Mouse (Mus musculus): ENCODE measurements at regions not wholly inside any gene's neighbourhood (a gene's known extent, or its start where the extent isn't known, plus 50 kb on each side); places are given as distances from the start of the nearest gene placed in this dataset.

DNA sequence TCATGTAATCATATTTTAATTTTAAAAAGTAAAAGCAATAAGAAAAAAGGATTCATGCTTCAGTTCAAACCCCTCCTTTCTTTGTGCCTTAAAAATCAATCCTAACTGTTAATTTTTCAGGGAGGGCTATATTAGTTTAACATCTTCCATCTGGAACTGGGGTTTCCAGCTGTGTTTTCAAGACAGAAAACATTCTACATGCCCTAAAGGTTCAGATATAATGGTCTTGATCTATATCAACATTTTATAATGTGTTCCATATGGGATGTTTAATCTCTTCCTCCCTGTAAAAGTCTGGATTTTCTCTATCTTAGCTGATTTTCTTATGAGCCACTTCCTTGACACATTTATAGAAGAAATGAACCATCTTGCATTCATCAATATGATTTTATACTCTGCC is 205.9 kb upstream of the Grm7 start:
- DNase-seq = no peak
- no peaks in the 10 kb centered on the region for H3K27me3 ChIP-seq (ENCODE audit: insufficient read depth, low read length)
- H3K4me1 ChIP-seq (ENCODE audit: insufficient read depth) = no peaks in the 10 kb centered on the region
- H3K9ac ChIP-seq = no peak overlapping the region
- H3K27ac ChIP-seq (ENCODE audit: low read depth, low read length) = no peak overlapping the region
- TF ChIP-seq CTCF (IDR thresholded peaks at IDR 0.05; ENCODE audit: low read depth) = no peak
- no peak overlapping the region for H3K4me2 ChIP-seq (ENCODE audit: low read depth)
- ATAC-seq = no peak
- no peak overlapping the region for H3K4me3 ChIP-seq (ENCODE audit: low read depth, low read length)
- no peaks in the 10 kb centered on the region for H3K36me3 ChIP-seq (ENCODE audit: insufficient read depth)
- H3K9me3 ChIP-seq (ENCODE audit: low read length) = no peaks in the 10 kb centered on the region

- DNase-seq (no peak), ATAC-seq (no peak)
- Histone ChIP-seq H3K27me3 (ENCODE audit: insufficient read depth, low read length) (no peaks in the 10 kb centered on the region), H3K4me2 (ENCODE audit: low read depth) (no peak overlapping the region), H3K4me3 (ENCODE audit: low read depth, low read length) (no peak overlapping the region), H3K27ac (ENCODE audit: low read depth, low read length) (no peak overlapping the region), H3K9me3 (ENCODE audit: low read length) (no peaks in the 10 kb centered on the region), H3K4me1 (ENCODE audit: insufficient read depth) (no peaks in the 10 kb centered on the region), H3K36me3 (ENCODE audit: insufficient read depth) (no peaks in the 10 kb centered on the region), H3K9ac (no peak overlapping the region)
- 39% methylated on average over 1 of the region's 1 CpGs for WGBS
- TF ChIP-seq CTCF (IDR thresholded peaks at IDR 0.05; ENCODE audit: low read depth) = no peak
Measured at GRCm38 (mm10) chr6:110463370-110463769, 182.0 kb upstream of the Grm7 start.

GRCm38 (mm10) chr6:110467661-110468060 is 177.7 kb upstream of the Grm7 start:
- DNase-seq = no peak
- Histone ChIP-seq H3K36me3 (ENCODE audit: insufficient read depth) (no peaks in the 10 kb centered on the region), H3K4me1 (ENCODE audit: insufficient read depth) (no peaks in the 10 kb centered on the region), H3K4me3 (ENCODE audit: low read depth, low read length) (no peak overlapping the region), H3K4me2 (ENCODE audit: low read depth) (no peak overlapping the region), H3K9ac (no peak overlapping the region), H3K27me3 (ENCODE audit: insufficient read depth, low read length) (no peaks in the 10 kb centered on the region), H3K27ac (ENCODE audit: low read depth, low read length) (no peak overlapping the region), H3K9me3 (ENCODE audit: low read length) (no peaks in the 10 kb centered on the region)
- ATAC-seq = no peak
- TF ChIP-seq CTCF (IDR thresholded peaks at IDR 0.05; ENCODE audit: low read depth) = no peak

GRCm38 (mm10) chr6:110505861-110506260 is 139.5 kb upstream of the Grm7 start:
- Histone ChIP-seq H3K4me1 (ENCODE audit: insufficient read depth) (no peaks in the 10 kb centered on the region), H3K4me2 (ENCODE audit: low read depth) (no peak overlapping the region), H3K9ac (no peak overlapping the region), H3K27ac (ENCODE audit: low read depth, low read length) (no peak overlapping the region), H3K4me3 (ENCODE audit: low read depth, low read length) (no peak overlapping the region), H3K27me3 (ENCODE audit: insufficient read depth, low read length) (no peaks in the 10 kb centered on the region), H3K36me3 (ENCODE audit: insufficient read depth) (no peaks in the 10 kb centered on the region), H3K9me3 (ENCODE audit: low read length) (no peaks in the 10 kb centered on the region)
- DNase-seq = no peak
- TF ChIP-seq CTCF (IDR thresholded peaks at IDR 0.05; ENCODE audit: low read depth) = no peak
- ATAC-seq = no peak
- WGBS = 82% methylated on average over 2 of the region's 2 CpGs

DNA sequence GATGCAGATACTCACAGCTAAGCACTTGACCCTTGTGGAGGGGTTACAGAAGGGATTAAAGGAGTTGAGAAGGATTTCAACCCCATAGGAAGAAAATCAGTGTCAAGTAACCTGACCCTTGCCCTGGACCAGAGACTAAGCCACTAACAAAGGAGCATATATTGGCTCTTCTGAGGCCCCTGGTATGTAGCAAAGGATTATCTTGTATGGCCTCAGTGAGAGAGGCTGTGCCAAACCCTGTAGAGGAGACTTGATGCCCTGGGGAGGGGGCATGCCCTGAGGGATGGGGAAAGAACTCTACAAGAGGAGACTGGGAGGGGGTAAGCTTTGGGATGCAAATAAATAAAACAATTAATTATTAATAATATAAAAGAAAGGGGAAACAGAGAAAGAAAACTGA is 134.9 kb upstream of the Grm7 start:
- H3K9ac ChIP-seq = no peak overlapping the region
- no peaks in the 10 kb centered on the region for H3K4me1 ChIP-seq (ENCODE audit: insufficient read depth)
- H3K36me3 ChIP-seq (ENCODE audit: insufficient read depth) = no peaks in the 10 kb centered on the region
- H3K4me3 ChIP-seq (ENCODE audit: low read depth, low read length) = no peak overlapping the region
- H3K27me3 ChIP-seq (ENCODE audit: insufficient read depth, low read length) = no peaks in the 10 kb centered on the region
- ATAC-seq = no peak
- no peak overlapping the region for H3K27ac ChIP-seq (ENCODE audit: low read depth, low read length)
- TF ChIP-seq CTCF (IDR thresholded peaks at IDR 0.05; ENCODE audit: low read depth) = no peak
- no peak for DNase-seq
- no peak overlapping the region for H3K4me2 ChIP-seq (ENCODE audit: low read depth)
- H3K9me3 ChIP-seq (ENCODE audit: low read length) = no peaks in the 10 kb centered on the region

DNA sequence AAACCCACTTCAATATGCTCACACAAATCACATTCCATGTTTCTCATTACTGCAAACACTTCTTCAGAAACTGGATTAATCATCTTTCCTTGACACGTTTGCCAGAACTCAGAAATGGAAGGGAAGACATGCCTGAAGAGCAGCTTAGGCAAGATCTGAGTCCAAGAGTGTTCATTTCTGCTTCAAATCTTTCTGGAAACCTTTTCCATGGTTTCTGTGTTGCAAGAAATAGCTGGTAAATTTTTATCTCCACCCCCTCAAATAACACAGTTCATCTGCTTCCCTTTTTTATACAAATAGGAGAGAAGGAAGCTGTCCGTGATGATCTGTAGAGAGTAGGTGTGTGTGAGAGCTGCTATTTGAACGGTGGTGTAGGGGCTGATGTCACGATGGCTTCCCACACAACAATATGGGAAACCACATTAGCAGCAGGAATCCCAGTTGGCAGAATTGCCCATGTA is 106.6 kb upstream of the Grm7 start:
- Histone ChIP-seq H3K4me1 (ENCODE audit: insufficient read depth) (no peaks in the 10 kb centered on the region), H3K9ac (no peak overlapping the region), H3K27ac (ENCODE audit: low read depth, low read length) (no peak overlapping the region), H3K36me3 (ENCODE audit: insufficient read depth) (no peaks in the 10 kb centered on the region), H3K4me2 (ENCODE audit: low read depth) (no peak overlapping the region), H3K4me3 (ENCODE audit: low read depth, low read length) (no peak overlapping the region), H3K27me3 (ENCODE audit: insufficient read depth, low read length) (no peaks in the 10 kb centered on the region), H3K9me3 (ENCODE audit: low read length) (no peaks in the 10 kb centered on the region)
- ATAC-seq (no peak), DNase-seq (peak; percentile 30)
- no peak for TF ChIP-seq CTCF (IDR thresholded peaks at IDR 0.05; ENCODE audit: low read depth)
- WGBS = 63% methylated on average over 4 of the region's 4 CpGs

GRCm38 (mm10) chr6:110545542-110545941 is 99.8 kb upstream of the Grm7 start:
- DNase-seq (peak; percentile 28), ATAC-seq (no peak)
- H3K9ac ChIP-seq = no peak overlapping the region
- H3K27me3 ChIP-seq (ENCODE audit: insufficient read depth, low read length) = no peaks in the 10 kb centered on the region
- no peaks in the 10 kb centered on the region for H3K4me1 ChIP-seq (ENCODE audit: insufficient read depth)
- 67% methylated on average over 2 of the region's 2 CpGs for WGBS
- no peaks in the 10 kb centered on the region for H3K9me3 ChIP-seq (ENCODE audit: low read length)
- TF ChIP-seq CTCF (IDR thresholded peaks at IDR 0.05; ENCODE audit: low read depth) = peak; percentile 18; the same call in 1 of the 2 replicates
- no peaks in the 10 kb centered on the region for H3K36me3 ChIP-seq (ENCODE audit: insufficient read depth)
- no peak overlapping the region for H3K4me3 ChIP-seq (ENCODE audit: low read depth, low read length)
- no peak overlapping the region for H3K27ac ChIP-seq (ENCODE audit: low read depth, low read length)
- no peak overlapping the region for H3K4me2 ChIP-seq (ENCODE audit: low read depth)

GRCm38 (mm10) chr6:110554847-110555246 is 90.5 kb upstream of the Grm7 start:
- no peaks in the 10 kb centered on the region for H3K27me3 ChIP-seq (ENCODE audit: insufficient read depth, low read length)
- no peak overlapping the region for H3K4me3 ChIP-seq (ENCODE audit: low read depth, low read length)
- no peak for ATAC-seq
- no peak overlapping the region for H3K27ac ChIP-seq (ENCODE audit: low read depth, low read length)
- H3K9me3 ChIP-seq (ENCODE audit: low read length) = no peaks in the 10 kb centered on the region
- no peak overlapping the region for H3K9ac ChIP-seq
- no peaks in the 10 kb centered on the region for H3K4me1 ChIP-seq (ENCODE audit: insufficient read depth)
- H3K36me3 ChIP-seq (ENCODE audit: insufficient read depth) = no peaks in the 10 kb centered on the region
- no peak overlapping the region for H3K4me2 ChIP-seq (ENCODE audit: low read depth)
- WGBS = 80% methylated on average over 3 of the region's 3 CpGs
- no peak for TF ChIP-seq CTCF (IDR thresholded peaks at IDR 0.05; ENCODE audit: low read depth)
- DNase-seq = no peak

Measured in forebrain, postnatal 0 days (tissue).